Mouse (Mus musculus) thymus, adult 2 months (tissue): Measurements from ENCODE around the gene Hoxc10. TPM values are rescaled to one million over a fixed set of nuclear protein-coding genes. Genes with fewer than 3 reads are reported as not detected.

Experiments
- DNase-seq: peaks from one replicate; pipeline ENCODE4 v3.0.0; 2021
- H3K27ac ChIP-seq: fragments of 200-500 bp; 2 replicates; pipeline ENCODE4 v1.5.1; 2012; ENCODE audit warnings: low read length, control low read depth; ENCODE audit not compliant: control insufficient read depth, insufficient read depth
- H3K27me3 ChIP-seq: fragments of 200-500 bp; 2 replicates; pipeline ENCODE4 v1.6.1; 2012; ENCODE audit warnings: mild to moderate bottlenecking, low read length, moderate library complexity, mixed read lengths; ENCODE audit not compliant: control insufficient read depth, insufficient read depth
- H3K36me3 ChIP-seq: fragments of 200-500 bp; 2 replicates; pipeline ENCODE4 v1.6.1; 2012; ENCODE audit warnings: mild to moderate bottlenecking, low read length, moderate library complexity; ENCODE audit not compliant: control insufficient read depth, insufficient read depth
- H3K4me1 ChIP-seq: fragments of 200-500 bp; replicated peaks from 2 replicates; pipeline ENCODE4 v1.6.1; 2012; ENCODE audit warnings: low read length; ENCODE audit not compliant: control insufficient read depth, insufficient read depth
- H3K4me3 ChIP-seq: fragments of 200-500 bp; 2 replicates; pipeline ENCODE4 v1.5.1; 2012; ENCODE audit warnings: mild to moderate bottlenecking, low read length, control low read depth, moderate library complexity; ENCODE audit not compliant: control insufficient read depth, insufficient read depth
- CTCF ChIP-seq: fragments of 200-500 bp; IDR thresholded peaks from 2 replicates; pipeline ENCODE4 v1.5.1; 2012; ENCODE audit warnings: mild to moderate bottlenecking, control low read depth, low read length, moderate library complexity, borderline replicate concordance; ENCODE audit not compliant: control insufficient read depth, poor library complexity, insufficient read depth; ENCODE audit errors: extremely low read depth
- POLR2A ChIP-seq: fragments of 200-500 bp; IDR thresholded peaks from 2 replicates; pipeline ENCODE4 v1.6.1; 2012; ENCODE audit warnings: mild to moderate bottlenecking, low read length, control low read depth, moderate library complexity; ENCODE audit not compliant: control insufficient read depth, poor library complexity, insufficient read depth; ENCODE audit errors: extremely low read depth
- WGBS: fragments of 180-500 bp; shearing (Covaris S2); methylation state at CpG from one replicate; pipeline ENCODE4 v1.1.7; 2018; 5-methylcytosine and 5-hydroxymethylcytosine counted together
- polyA plus RNA-seq: library from polyadenylated mRNA; depleted of rRNA; stranded (reverse); fragments of >200 nt; gene quantifications from 2 replicates; pipeline ENCODE4 v1.2.3, GENCODE M21; 2012

Gene Hoxc10
- polyA plus RNA-seq, 1 experiment: 0.15 TPM

GRCm38 (mm10) chr15:102980352-102980751, 13.8 kb downstream of the Hoxc10 start:
- DNase-seq: no peak
- H3K27ac ChIP-seq: no peak overlapping the region
- no peak overlapping the region for H3K4me3 ChIP-seq
- WGBS: 23% methylated on average over 11 of the region's 11 CpGs
- TF ChIP-seq CTCF (no peak), POLR2A (no peak)
- no peaks in the 10 kb centered on the region for H3K4me1 ChIP-seq
- H3K27me3 ChIP-seq: peaks cover 36% of the 10 kb centered on the region
- H3K36me3 ChIP-seq: no peaks in the 10 kb centered on the region

DNA sequence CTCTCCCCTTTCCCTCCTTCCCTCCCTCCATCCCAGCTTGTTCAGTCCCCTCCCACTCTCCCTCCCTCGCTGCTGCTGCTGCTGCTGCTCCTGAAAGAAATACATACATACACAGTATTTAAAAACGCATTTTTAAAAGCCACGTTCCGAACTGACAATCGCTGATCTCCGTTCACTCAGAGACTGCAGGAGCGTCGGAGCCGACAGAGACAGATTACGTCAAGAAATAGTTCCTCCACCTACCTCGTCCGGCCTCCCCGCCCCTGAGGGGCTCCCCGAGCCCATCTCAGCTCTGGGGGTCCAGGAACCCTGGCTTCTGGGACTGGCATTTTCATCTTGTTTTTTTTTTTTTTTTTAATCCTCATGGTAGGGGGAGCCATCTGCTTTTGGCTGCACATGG, 14.3 kb downstream of the Hoxc10 start:
- H3K27ac ChIP-seq: no peak overlapping the region
- no peak for TF ChIP-seq CTCF
- no peak for TF ChIP-seq POLR2A
- 8% methylated on average over 14 of the region's 14 CpGs for WGBS
- H3K4me1 ChIP-seq: no peaks in the 10 kb centered on the region
- no peaks in the 10 kb centered on the region for H3K36me3 ChIP-seq
- no peak for DNase-seq
- peaks cover 37% of the 10 kb centered on the region for H3K27me3 ChIP-seq
- H3K4me3 ChIP-seq: no peak overlapping the region

DNA sequence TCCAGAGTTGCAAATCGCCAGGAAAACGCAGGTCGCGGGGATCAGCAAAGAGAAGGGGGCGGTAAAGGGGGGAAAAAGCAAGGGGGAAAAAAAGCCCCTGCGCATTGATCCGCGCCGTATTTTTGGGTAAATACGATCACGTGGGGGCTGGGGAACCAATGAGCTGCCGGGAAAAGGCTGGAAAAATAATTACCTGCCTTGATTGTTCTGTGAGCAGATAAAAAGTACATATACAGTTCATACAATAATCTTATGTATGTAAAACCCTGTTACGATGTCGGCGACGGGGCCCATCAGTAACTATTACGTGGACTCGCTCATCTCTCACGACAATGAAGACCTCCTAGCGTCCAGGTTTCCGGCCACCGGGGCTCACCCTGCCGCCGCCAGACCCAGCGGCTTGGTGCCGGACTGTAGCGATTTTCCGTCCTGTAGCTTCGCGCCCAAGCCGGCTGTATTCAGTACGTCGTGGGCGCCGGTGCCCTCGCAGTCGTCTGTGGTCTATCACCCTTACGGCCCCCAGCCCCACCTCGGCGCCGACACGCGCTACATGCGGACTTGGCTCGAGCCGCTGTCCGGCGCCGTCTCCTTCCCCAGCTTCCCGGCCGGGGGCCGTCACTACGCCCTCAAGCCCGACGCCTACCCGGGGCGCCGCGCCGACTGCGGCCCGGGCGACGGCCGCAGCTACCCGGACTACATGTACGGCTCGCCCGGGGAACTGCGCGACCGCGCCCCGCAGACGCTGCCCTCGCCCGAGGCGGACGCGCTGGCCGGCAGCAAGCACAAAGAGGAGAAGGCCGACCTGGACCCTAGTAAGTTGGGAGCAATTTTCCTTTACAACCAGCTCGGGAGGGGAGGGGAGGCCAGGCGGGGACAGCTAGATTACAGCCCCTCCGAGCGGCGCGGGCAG, 15.0 kb downstream of the Hoxc10 start:
- peaks cover 34% of the 10 kb centered on the region for H3K27me3 ChIP-seq
- H3K4me3 ChIP-seq: no peak overlapping the region
- no peak for DNase-seq
- no peak overlapping the region for H3K27ac ChIP-seq
- 5% methylated on average over 88 of the region's 88 CpGs for WGBS
- TF ChIP-seq POLR2A (no peak), CTCF (no peak)
- H3K4me1 ChIP-seq: no peaks in the 10 kb centered on the region
- H3K36me3 ChIP-seq: no peaks in the 10 kb centered on the region

DNA sequence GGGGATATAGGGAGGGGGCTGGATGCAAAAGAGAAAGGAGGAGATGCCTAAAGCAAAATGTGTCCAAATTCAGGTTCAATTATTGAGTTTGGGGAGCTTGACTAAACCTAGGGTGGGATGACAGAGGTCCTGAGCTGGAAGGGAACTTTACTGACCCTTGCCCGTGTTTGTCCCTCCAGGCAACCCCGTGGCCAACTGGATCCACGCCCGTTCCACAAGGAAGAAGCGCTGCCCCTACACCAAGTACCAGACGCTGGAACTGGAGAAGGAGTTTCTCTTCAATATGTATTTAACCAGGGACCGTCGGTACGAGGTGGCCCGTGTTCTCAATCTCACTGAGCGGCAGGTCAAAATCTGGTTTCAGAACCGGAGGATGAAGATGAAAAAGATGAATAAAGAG, 17.1 kb downstream of the Hoxc10 start:
- 19% methylated on average over 12 of the region's 12 CpGs for WGBS
- no peak overlapping the region for H3K27ac ChIP-seq

DNA sequence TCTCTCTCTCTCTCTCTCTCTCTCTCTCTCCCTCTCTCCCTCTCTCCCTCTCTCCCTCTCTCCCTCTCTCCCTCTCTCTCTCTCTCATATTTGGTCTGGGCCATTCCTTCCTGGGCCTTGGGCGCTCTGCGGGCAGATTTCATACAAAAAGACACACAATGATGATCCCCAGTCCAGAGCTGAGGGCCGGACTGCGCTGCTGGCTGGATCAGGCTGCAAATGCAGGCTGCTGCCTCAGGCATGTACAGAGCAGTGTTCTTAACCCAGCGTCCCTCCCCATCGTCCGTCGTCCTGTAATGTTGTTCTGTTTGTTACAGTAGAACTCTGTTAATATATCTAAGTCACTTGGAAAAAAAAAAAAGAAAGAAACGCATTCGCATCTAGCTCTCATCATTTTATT, 17.9 kb downstream of the Hoxc10 start:
- WGBS: 28% methylated on average over 10 of the region's 10 CpGs
- DNase-seq: no peak
- Histone ChIP-seq H3K36me3 (no peaks in the 10 kb centered on the region), H3K27me3 (peaks cover 18% of the 10 kb centered on the region), H3K4me1 (no peaks in the 10 kb centered on the region), H3K27ac (no peak overlapping the region), H3K4me3 (no peak overlapping the region)
- TF ChIP-seq CTCF (no peak), POLR2A (no peak)

More for the DNA sequence above, 17.1 kb downstream of the Hoxc10 start:
- DNase-seq: no peak
- Histone ChIP-seq H3K36me3 (no peaks in the 10 kb centered on the region), H3K27me3 (peaks cover 20% of the 10 kb centered on the region), H3K4me3 (no peak overlapping the region), H3K4me1 (no peaks in the 10 kb centered on the region)
- no peak for TF ChIP-seq POLR2A
- no peak for TF ChIP-seq CTCF

- Histone ChIP-seq H3K36me3 (no peaks in the 10 kb centered on the region), H3K4me1 (no peaks in the 10 kb centered on the region), H3K27ac (no peak overlapping the region), H3K4me3 (no peak overlapping the region), H3K27me3 (peaks cover 20% of the 10 kb centered on the region)
- TF ChIP-seq CTCF: no peak
- TF ChIP-seq POLR2A: no peak
- DNase-seq: no peak
- 42% methylated on average over 3 of the region's 3 CpGs for WGBS
Observed at GRCm38 (mm10) chr15:102984925-102985324, 18.3 kb downstream of the Hoxc10 start.
